Mouse (Mus musculus) heart, adult 2 months (tissue): Measurements from ENCODE around the gene Slc35e3. TPM values are rescaled to one million over a fixed set of nuclear protein-coding genes. Genes with fewer than 3 reads are reported as not detected.

Experiments
- DNase-seq, 2 experiments: peaks; one replicate each; pipeline ENCODE4 v3.0.0; 2021
- H3K27ac ChIP-seq: fragments of 200-600 bp; 2 replicates; pipeline ENCODE4 v1.8.1; 2022
- H3K27me3 ChIP-seq: fragments of 200-500 bp; 2 replicates; pipeline ENCODE4 v1.6.1; 2012; ENCODE audit warnings: mild to moderate bottlenecking, low read length, inconsistent platforms, mixed read lengths; ENCODE audit not compliant: control insufficient read depth, insufficient read depth
- H3K36me3 ChIP-seq: fragments of 200-500 bp; 2 replicates; pipeline ENCODE4 v1.6.1; 2012; ENCODE audit warnings: low read length, inconsistent platforms; ENCODE audit not compliant: control insufficient read depth, insufficient read depth
- H3K4me1 ChIP-seq: fragments of 200-500 bp; 2 replicates; pipeline ENCODE4 v1.6.1; 2011; ENCODE audit warnings: low read length; ENCODE audit not compliant: control insufficient read depth, insufficient read depth
- H3K4me3 ChIP-seq: fragments of 200-600 bp; 2 replicates; pipeline ENCODE4 v1.8.1; 2022
- H3K79me2 ChIP-seq: fragments of 200-500 bp; replicated peaks from 2 replicates; pipeline ENCODE4 v1.6.1; 2012; ENCODE audit warnings: mild to moderate bottlenecking, inconsistent platforms, low read length, moderate library complexity, mixed read lengths; ENCODE audit not compliant: control insufficient read depth, insufficient read depth
- H3K9ac ChIP-seq: fragments of 200-500 bp; 2 replicates; pipeline ENCODE4 v1.6.1; 2012; ENCODE audit warnings: low read depth, mild to moderate bottlenecking, control low read depth, inconsistent platforms, low read length, mixed read lengths
- CTCF ChIP-seq: fragments of 200-600 bp; IDR thresholded peaks from 2 replicates; pipeline ENCODE4 v1.8.1; 2022; ENCODE audit warnings: antibody characterized with exemption, mild to moderate bottlenecking, moderate library complexity
- EP300 ChIP-seq: fragments of 200-500 bp; IDR thresholded peaks from 2 replicates; pipeline ENCODE4 v1.6.1; 2011; ENCODE audit warnings: low read depth, low read length, control low read depth; ENCODE audit not compliant: insufficient read depth
- POLR2A ChIP-seq: fragments of 200-500 bp; IDR thresholded peaks from 2 replicates; pipeline ENCODE4 v1.6.1; 2011; ENCODE audit warnings: mild to moderate bottlenecking, low read depth, low read length, control low read depth; ENCODE audit not compliant: insufficient read depth
- WGBS: fragments of 180-500 bp; shearing (Covaris S2); methylation state at CpG from one replicate; pipeline ENCODE4 v1.1.7; 2018; 5-methylcytosine and 5-hydroxymethylcytosine counted together
- intact Hi-C: fragments of 180-260 bp; cut with DNase I; formaldehyde crosslinking; loops from one replicate; pipeline ENCODE4 v1.15.1; 2025
- polyA plus RNA-seq: library from polyadenylated mRNA; depleted of rRNA; stranded (reverse); fragments of >200 nt; gene quantifications from 2 replicates; pipeline ENCODE4 v1.2.3, GENCODE M21; 2012
- total RNA-seq, 2 experiments: library from RNA; stranded (reverse); gene quantifications; 2 replicates each; pipeline ENCODE4 v1.2.3; 2021

The Slc35e3 gene
- total and polyA plus RNA-seq, 3 experiments = 5.7 to 8.0 (median 7.4) TPM

DNA sequence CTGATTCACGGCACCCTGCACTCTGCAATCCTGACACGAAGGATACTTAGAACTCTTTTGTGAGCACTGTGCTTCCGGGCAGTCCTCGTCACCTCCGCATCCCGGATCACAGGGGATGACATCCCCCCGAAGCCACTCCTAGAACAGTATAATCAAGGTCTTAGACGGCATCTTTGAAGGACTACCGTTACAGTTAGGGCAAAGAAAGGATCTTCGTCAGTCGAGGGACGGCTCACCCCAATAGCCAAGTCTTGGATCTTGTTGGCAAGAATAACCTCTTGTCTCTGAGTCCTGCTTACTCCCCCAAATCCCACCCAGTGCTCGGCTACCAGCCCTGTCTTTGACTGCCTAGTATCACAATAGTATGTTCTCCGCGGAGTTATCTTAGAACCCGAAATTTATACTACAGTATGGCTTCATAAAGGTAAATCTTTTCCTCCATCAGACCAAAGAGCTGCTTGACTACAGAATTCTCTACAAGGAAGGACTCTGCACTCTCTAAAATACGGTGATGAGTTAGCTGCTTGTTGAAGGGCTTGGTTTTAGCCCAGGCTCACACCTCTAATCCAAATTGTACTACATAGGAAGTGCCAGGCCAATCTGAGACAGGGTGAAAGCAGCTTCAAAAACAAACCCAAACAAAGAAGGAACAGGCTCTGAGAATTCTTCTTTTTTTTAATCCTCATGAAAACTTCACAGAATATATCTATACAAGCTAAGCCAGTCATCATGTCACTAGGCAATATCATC is 44.4 kb upstream of the Slc35e3 start:
- 91% methylated on average over 17 of the region's 17 CpGs for whole genome bisulfite sequencing
- no peaks in the 10 kb centered on the region for H3K27me3 ChIP-seq
- no peaks in the 10 kb centered on the region for H3K4me1 ChIP-seq
- TF ChIP-seq EP300 = no peak
- no peak for TF ChIP-seq POLR2A
- TF ChIP-seq CTCF = no peak
- no peak for DNase-seq
- no peak overlapping the region for H3K4me3 ChIP-seq
- H3K27ac ChIP-seq = no peak overlapping the region
- no peaks in the 10 kb centered on the region for H3K36me3 ChIP-seq
- intact Hi-C loops = loop anchor here (1.0 kb wide), 1 partner anchor 44 kb away; the partner anchor contains the start of gene Slc35e3
- peaks cover 2% of the 10 kb centered on the region for H3K79me2 ChIP-seq
- H3K9ac ChIP-seq = no peak overlapping the region

DNA sequence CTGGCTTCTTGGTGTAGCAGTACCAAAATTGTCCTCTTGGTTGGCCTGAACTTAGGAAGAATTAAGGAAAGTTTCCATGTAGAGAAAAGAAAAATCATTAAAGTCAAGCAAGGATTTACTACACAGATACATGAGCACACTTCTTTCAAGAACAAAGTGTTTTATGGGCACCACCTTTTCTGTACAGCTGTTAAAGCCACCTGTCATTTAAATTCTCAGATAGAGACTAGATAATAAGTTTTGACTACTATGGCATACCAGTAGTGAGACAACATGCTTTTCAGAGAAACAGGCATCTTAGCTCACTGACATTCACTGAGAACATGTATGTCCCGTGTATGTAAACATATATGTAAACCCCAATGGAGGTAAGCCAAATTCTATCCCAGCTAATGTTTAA is 43.8 kb upstream of the Slc35e3 start:
- Histone ChIP-seq H3K36me3 (no peaks in the 10 kb centered on the region), H3K79me2 (peaks cover 2% of the 10 kb centered on the region), H3K27me3 (no peaks in the 10 kb centered on the region), H3K27ac (no peak overlapping the region), H3K4me3 (no peak overlapping the region), H3K4me1 (no peaks in the 10 kb centered on the region), H3K9ac (no peak overlapping the region)
- intact Hi-C loops = no loop called here
- DNase-seq = no peak
- 81% methylated on average over 1 of the region's 1 CpGs for WGBS
- TF ChIP-seq EP300 (no peak), CTCF (no peak), POLR2A (no peak)

DNA sequence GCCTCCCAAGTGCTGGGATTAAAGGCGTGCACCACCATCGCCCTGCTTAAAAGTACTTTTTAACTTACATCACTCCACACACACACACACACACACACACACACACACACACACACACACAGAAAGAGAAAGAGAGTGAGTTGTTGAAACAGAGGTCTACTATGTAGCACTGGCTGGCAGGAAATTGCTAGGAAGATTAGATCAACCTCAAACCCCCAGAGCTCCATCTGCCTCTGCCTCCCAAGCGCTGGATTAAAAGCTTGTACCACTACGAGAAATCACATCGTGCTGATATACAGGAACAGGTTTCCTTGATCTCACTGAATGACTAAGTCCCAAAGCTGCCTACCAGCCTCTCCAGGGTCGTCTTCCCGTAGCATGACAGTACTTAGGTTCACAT is 38.5 kb upstream of the Slc35e3 start:
- 90% methylated on average over 7 of the region's 7 CpGs for WGBS
- H3K9ac ChIP-seq = no peak overlapping the region
- no peak overlapping the region for H3K27ac ChIP-seq
- no peak overlapping the region for H3K4me3 ChIP-seq
- no peaks in the 10 kb centered on the region for H3K4me1 ChIP-seq
- DNase-seq = no peak
- intact Hi-C loops = no loop called here
- H3K36me3 ChIP-seq = no peaks in the 10 kb centered on the region
- H3K27me3 ChIP-seq = no peaks in the 10 kb centered on the region
- no peak for TF ChIP-seq CTCF
- no peaks in the 10 kb centered on the region for H3K79me2 ChIP-seq

DNA sequence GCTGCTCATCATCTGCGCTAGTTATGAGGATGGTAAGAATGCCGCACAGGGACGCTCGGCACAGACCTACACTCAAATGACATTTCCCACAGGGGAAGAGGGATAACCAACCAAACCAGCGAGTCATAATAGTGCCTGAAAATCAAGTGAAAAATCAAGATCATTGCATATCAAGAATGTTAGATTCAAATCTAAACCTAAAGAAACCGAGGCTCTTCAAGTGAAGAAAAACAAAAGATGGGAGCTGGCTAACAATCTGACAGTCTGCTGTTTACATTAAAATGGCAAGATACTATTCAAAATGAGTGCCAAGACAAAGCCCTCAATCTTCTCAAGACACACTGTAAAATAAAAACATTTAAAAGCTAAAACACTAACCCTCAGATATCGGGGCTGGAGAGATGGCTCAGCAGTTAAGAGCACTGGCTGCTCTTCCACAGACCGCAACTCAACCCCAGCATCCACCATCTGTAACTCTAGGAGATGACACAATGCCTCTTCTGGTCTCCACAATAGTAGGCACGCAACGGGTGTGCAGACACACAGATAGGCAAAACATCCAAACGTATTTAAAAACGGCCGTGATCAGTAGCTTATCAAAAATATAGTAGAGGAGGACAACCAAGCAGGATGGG is 37.7 kb upstream of the Slc35e3 start:
- no peak overlapping the region for H3K27ac ChIP-seq
- H3K27me3 ChIP-seq = no peaks in the 10 kb centered on the region
- no peak for DNase-seq
- no peaks in the 10 kb centered on the region for H3K4me1 ChIP-seq
- intact Hi-C loops = no loop called here
- WGBS = 92% methylated on average over 13 of the region's 13 CpGs
- H3K36me3 ChIP-seq = no peaks in the 10 kb centered on the region
- H3K9ac ChIP-seq = no peak overlapping the region
- TF ChIP-seq CTCF (no peak), EP300 (no peak), POLR2A (no peak)
- H3K4me3 ChIP-seq = no peak overlapping the region
- H3K79me2 ChIP-seq = no peaks in the 10 kb centered on the region

GRCm38 (mm10) chr10:117782491-117783260 is 36.5 kb upstream of the Slc35e3 start:
- intact Hi-C loops = no loop called here
- H3K27me3 ChIP-seq = no peaks in the 10 kb centered on the region
- H3K79me2 ChIP-seq = no peaks in the 10 kb centered on the region
- DNase-seq = no peak
- TF ChIP-seq EP300 = no peak
- no peak for TF ChIP-seq CTCF
- H3K4me1 ChIP-seq = no peaks in the 10 kb centered on the region
- no peaks in the 10 kb centered on the region for H3K36me3 ChIP-seq
- no peak overlapping the region for H3K4me3 ChIP-seq
- no peak overlapping the region for H3K9ac ChIP-seq
- 95% methylated on average over 14 of the region's 14 CpGs for WGBS
- H3K27ac ChIP-seq = no peak overlapping the region

DNA sequence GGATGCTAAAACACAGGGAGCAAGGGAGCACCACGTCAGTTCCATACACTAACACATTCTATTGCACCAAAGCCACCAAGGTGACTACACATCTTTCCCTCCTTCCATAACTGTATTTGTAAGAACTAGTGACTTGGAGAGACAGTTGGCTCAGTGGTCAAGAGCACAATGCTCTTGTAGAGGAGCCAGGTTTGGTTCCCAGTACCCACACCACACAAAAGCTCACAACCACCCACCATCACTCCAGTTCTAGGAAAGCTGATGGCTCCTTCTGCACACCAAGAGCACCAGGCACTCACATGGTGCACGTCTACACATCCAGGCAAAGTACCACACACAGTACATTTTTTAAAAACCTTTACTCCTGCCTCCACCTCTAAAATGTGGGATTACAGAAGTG is 35.9 kb upstream of the Slc35e3 start:
- intact Hi-C loops = no loop called here
- no peak overlapping the region for H3K4me3 ChIP-seq
- no peak overlapping the region for H3K27ac ChIP-seq
- no peaks in the 10 kb centered on the region for H3K27me3 ChIP-seq
- 96% methylated on average over 2 of the region's 2 CpGs for WGBS
- H3K4me1 ChIP-seq = no peaks in the 10 kb centered on the region
- no peaks in the 10 kb centered on the region for H3K36me3 ChIP-seq
- DNase-seq = no peak
- H3K9ac ChIP-seq = no peak overlapping the region
- H3K79me2 ChIP-seq = no peaks in the 10 kb centered on the region
- TF ChIP-seq CTCF = no peak
- TF ChIP-seq POLR2A = no peak
- no peak for TF ChIP-seq EP300
